ENCODE assay signal across 8 mouse cellular contexts in genomic region chr9:108992085-108992469, GRCm38 (mm10). TPM values are rescaled to one million over a fixed set of nuclear protein-coding genes. Genes with fewer than 3 reads are reported as not detected.
DNase-seq lines count a peak whose midpoint lies in the region; ATAC-seq and TF ChIP-seq lines count a peak whose summit lies in the region.

No protein-coding gene starts in this region.

- intact Hi-C loops in heart, postnatal 14 days (cut with DNase I) = loop anchor here (5.0 kb wide), 1 partner anchor 55 kb away; the partner anchor contains the start of gene Uqcrc1

- no peak for DNase-seq in heart, postnatal 14 days
- no peak for DNase-seq in G1E (ENCODE audit: low spot score)
- no peak for DNase-seq in frontal cortex, adult 2 months (ENCODE audit: extremely low spot score in 1 of 2, low spot score in 1 of 2)
- DNase-seq in cerebellum, postnatal 36 days = no peak
- no peak for DNase-seq in retina, postnatal 1 day

- H3K4me1 ChIP-seq in heart, embryonic 11.5 days (ENCODE audit: control insufficient read depth, insufficient read depth, low read length) = peaks cover 35% of the 10 kb centered on the region
- peaks cover 87% of the 10 kb centered on the region for H3K4me1 ChIP-seq in G1E (ENCODE audit: insufficient read depth, low read depth, low read length)
- H3K4me1 ChIP-seq in hindbrain, embryonic 12.5 days = peaks cover 18% of the 10 kb centered on the region

- H3K79me2 ChIP-seq in macrophage (ENCODE audit: inconsistent target) = peaks cover 52% of the 10 kb centered on the region

- peak overlapping the region; percentile 66 for H3K4me3 ChIP-seq in heart, embryonic 11.5 days (ENCODE audit: low read depth, low read length)
- H3K4me3 ChIP-seq in G1E (ENCODE audit: low read depth, low read length) (peak overlapping the region; percentile 76), macrophage (ENCODE audit: inconsistent target) (peak overlapping the region; percentile 76)
- H3K4me3 ChIP-seq in hindbrain, embryonic 12.5 days = peak overlapping the region; percentile 53

- H3K27ac ChIP-seq in heart, embryonic 11.5 days (ENCODE audit: low read depth, low read length) = no peak overlapping the region
- peak overlapping the region; percentile 64; the same call in 1 of the 2 replicates for H3K27ac ChIP-seq in hindbrain, embryonic 12.5 days
- peak overlapping the region; percentile 41 for H3K27ac ChIP-seq in macrophage

- H3K36me3 ChIP-seq in heart, embryonic 11.5 days (ENCODE audit: control insufficient read depth, insufficient read depth, low read length) = no peaks in the 10 kb centered on the region
- H3K36me3 ChIP-seq in G1E (replicated peaks) = peaks cover 8% of the 10 kb centered on the region
- H3K36me3 ChIP-seq in hindbrain, embryonic 12.5 days = no peaks in the 10 kb centered on the region
- no peaks in the 10 kb centered on the region for H3K36me3 ChIP-seq in macrophage (ENCODE audit: inconsistent target)

- no peaks in the 10 kb centered on the region for H3K9me3 ChIP-seq in heart, embryonic 11.5 days (replicated peaks; ENCODE audit: control insufficient read depth, low read length)
- H3K9me3 ChIP-seq in G1E (replicated peaks) = no peaks in the 10 kb centered on the region
- H3K9me3 ChIP-seq in hindbrain, embryonic 12.5 days (replicated peaks) = no peaks in the 10 kb centered on the region

- peak; percentile 0; the same call in 1 of the 2 replicates for ATAC-seq in heart, embryonic 11.5 days (replicated peaks; ENCODE audit: insufficient number of reproducible peaks, low FRiP score, low TSS enrichment)
- ATAC-seq in G1E (ENCODE audit: extremely low read depth, insufficient number of reproducible peaks, low FRiP score, poor library complexity, severe bottlenecking) = no peak
- peak; percentile 48; the same call in 1 of the 2 replicates for ATAC-seq in hindbrain, embryonic 12.5 days (ENCODE audit: low FRiP score)

- peak overlapping the region; percentile 74 for H3K9ac ChIP-seq in heart, embryonic 11.5 days (ENCODE audit: low read depth, low read length)
- peak overlapping the region; percentile 59 for H3K9ac ChIP-seq in hindbrain, embryonic 12.5 days

- no peak for TF ChIP-seq CTCF in G1E (IDR thresholded peaks at IDR 0.05; ENCODE audit: low read depth, low read length)

- 9% methylated on average over 18 of the region's 18 CpGs for WGBS in heart, embryonic 11.5 days (ENCODE audit: insufficient replicate concordance)
- WGBS in hindbrain, embryonic 12.5 days = 10% methylated on average over 18 of the region's 18 CpGs
- WGBS in macrophage (ENCODE audit: missing documents) = 24% methylated on average over 18 of the region's 18 CpGs

- peak overlapping the region; percentile 90 for H3K4me2 ChIP-seq in heart, embryonic 11.5 days
- H3K4me2 ChIP-seq in hindbrain, embryonic 12.5 days (replicated peaks) = peak overlapping the region; percentile 71

- H3K27me3 ChIP-seq in heart, embryonic 11.5 days (ENCODE audit: control insufficient read depth, insufficient read depth, low read length) = no peaks in the 10 kb centered on the region
- no peaks in the 10 kb centered on the region; the same call in 1 of the 2 replicates for H3K27me3 ChIP-seq in G1E (ENCODE audit: insufficient read depth, low read length)
- no peaks in the 10 kb centered on the region for H3K27me3 ChIP-seq in hindbrain, embryonic 12.5 days

RNA-seq across cellular contexts. Expression of gene Pfkfb4, which starts 0.5 kb away (rescaled TPM):
- 3.6 and 4.5 TPM in 2 replicates for polyA plus RNA-seq in heart, embryonic 11.5 days (2014; fragmentation: Nextera tagmentation; extraction: Ambion mirVana)
- 1 to 10 TPM; 1.9 to 3.2 TPM for total RNA-seq in heart, postnatal 14 days (2021)
- total RNA-seq in G1E (2014; fragmentation: Nextera tagmentation) = 7.1 and 10.0 TPM in 2 replicates
- total RNA-seq in G1E (2017) = 9.1 and 9.3 TPM in 2 replicates
- polyA plus RNA-seq in G1E (2012) = 1.7 and 4.1 TPM in 2 replicates
- 20.1 and 24.0 TPM in 2 replicates for polyA plus RNA-seq in hindbrain, embryonic 12.5 days (2016; fragmentation: Nextera tagmentation; extraction: Ambion mirVana)
- 100 to 1,000 TPM in 9 of 26 experiments, 10 to 100 TPM in 17; 14.3 to 122 (median 67.8) TPM for total RNA-seq in macrophage (2018; cell fraction: chromatin; rRNA removed)
- 10 to 100 TPM in 25 of 26 experiments, 1 to 10 TPM in 1; 8.1 to 32.4 (median 22.6) TPM for total RNA-seq in macrophage (2018; cell fraction: cytosol; rRNA removed)
- total RNA-seq in macrophage (2018; cell fraction: nucleus; rRNA removed) = 10 to 100 TPM; 10.2 to 71.3 (median 41.0) TPM
- polyA plus RNA-seq in macrophage (2018) = 23.2 to 27.5 TPM (median 24.0 TPM) in 3 replicates
- 17.9 and 18.1 TPM in 2 replicates for polyA plus RNA-seq in frontal cortex, adult 2 months (2012; rRNA removed)

RNA-seq across cellular contexts. Expression of gene Ucn2, which starts 6.3 kb away (rescaled TPM):
- not detected in 2 replicates for polyA plus RNA-seq in heart, embryonic 11.5 days (2014; fragmentation: Nextera tagmentation; extraction: Ambion mirVana)
- total RNA-seq in heart, postnatal 14 days (2021) = under 1 TPM in 1 of 2 experiments, not detected in 1; 0.20 TPM
- total RNA-seq in G1E (2014; fragmentation: Nextera tagmentation) = not detected in 2 replicates
- 0.17 and 0.38 TPM in 2 replicates for total RNA-seq in G1E (2017)
- not detected in 2 replicates for polyA plus RNA-seq in G1E (2012)
- not detected in 2 replicates for polyA plus RNA-seq in hindbrain, embryonic 12.5 days (2016; fragmentation: Nextera tagmentation; extraction: Ambion mirVana)
- total RNA-seq in macrophage (2018; cell fraction: chromatin; rRNA removed) = under 1 TPM in 1 of 26 experiments, not detected in 25; 0.55 TPM
- total RNA-seq in macrophage (2018; cell fraction: cytosol; rRNA removed) = not detected
- under 1 TPM in 1 of 26 experiments, not detected in 25; 0.52 TPM for total RNA-seq in macrophage (2018; cell fraction: nucleus; rRNA removed)
- polyA plus RNA-seq in macrophage (2018) = not detected in 3 replicates
- 0.38 and 0.92 TPM in 2 replicates for polyA plus RNA-seq in frontal cortex, adult 2 months (2012; rRNA removed)

RNA-seq across cellular contexts. Expression of gene Col7a1, which starts 38.7 kb away (rescaled TPM):
- 0.28 and 0.77 TPM in 2 replicates for polyA plus RNA-seq in heart, embryonic 11.5 days (2014; fragmentation: Nextera tagmentation; extraction: Ambion mirVana)
- total RNA-seq in heart, postnatal 14 days (2021) = 1 to 10 TPM in 1 of 2 experiments, under 1 TPM in 1; 0.33 to 1.1 TPM
- 0.10 and 0.30 TPM in 2 replicates for total RNA-seq in G1E (2014; fragmentation: Nextera tagmentation)
- 1.1 and 3.0 TPM in 2 replicates for total RNA-seq in G1E (2017)
- polyA plus RNA-seq in G1E (2012) = 0.15 and 0.28 TPM in 2 replicates
- 3.1 and 3.9 TPM in 2 replicates for polyA plus RNA-seq in hindbrain, embryonic 12.5 days (2016; fragmentation: Nextera tagmentation; extraction: Ambion mirVana)
- 10 to 100 TPM in 3 of 26 experiments, 1 to 10 TPM in 23; 2.1 to 15.7 (median 4.8) TPM for total RNA-seq in macrophage (2018; cell fraction: chromatin; rRNA removed)
- total RNA-seq in macrophage (2018; cell fraction: cytosol; rRNA removed) = under 1 TPM in 22 of 26 experiments, not detected in 4; under 0.01 to 0.51 (median 0.15) TPM
- total RNA-seq in macrophage (2018; cell fraction: nucleus; rRNA removed) = 1 to 10 TPM in 13 of 26 experiments, under 1 TPM in 13; 0.10 to 2.9 (median 1.0) TPM
- polyA plus RNA-seq in macrophage (2018) = 0.11 to 0.42 TPM (median 0.14 TPM) in 3 replicates
- 12.1 and 13.2 TPM in 2 replicates for polyA plus RNA-seq in frontal cortex, adult 2 months (2012; rRNA removed)

RNA-seq across cellular contexts. Expression of gene Shisa5, which starts 46.3 kb away (rescaled TPM):
- polyA plus RNA-seq in heart, embryonic 11.5 days (2014; fragmentation: Nextera tagmentation; extraction: Ambion mirVana) = 49.0 and 59.1 TPM in 2 replicates
- total RNA-seq in heart, postnatal 14 days (2021) = 10 to 100 TPM; 49.5 to 50.0 TPM
- total RNA-seq in G1E (2014; fragmentation: Nextera tagmentation) = 17.1 and 24.2 TPM in 2 replicates
- 50.0 and 50.6 TPM in 2 replicates for total RNA-seq in G1E (2017)
- polyA plus RNA-seq in G1E (2012) = 207 and 259 TPM in 2 replicates
- 52.3 and 56.6 TPM in 2 replicates for polyA plus RNA-seq in hindbrain, embryonic 12.5 days (2016; fragmentation: Nextera tagmentation; extraction: Ambion mirVana)
- 100 to 1,000 TPM in 11 of 26 experiments, 10 to 100 TPM in 15; 37.8 to 248 (median 84.3) TPM for total RNA-seq in macrophage (2018; cell fraction: chromatin; rRNA removed)
- total RNA-seq in macrophage (2018; cell fraction: cytosol; rRNA removed) = 100 to 1,000 TPM; 280 to 394 (median 346) TPM
- 100 to 1,000 TPM; 148 to 355 (median 263) TPM for total RNA-seq in macrophage (2018; cell fraction: nucleus; rRNA removed)
- 392 to 901 TPM (median 421 TPM) in 3 replicates for polyA plus RNA-seq in macrophage (2018)
- 101 and 107 TPM in 2 replicates for polyA plus RNA-seq in frontal cortex, adult 2 months (2012; rRNA removed)

RNA-seq across cellular contexts. Expression of gene Uqcrc1, which starts 55.6 kb away (rescaled TPM):
- 707 and 751 TPM in 2 replicates for polyA plus RNA-seq in heart, embryonic 11.5 days (2014; fragmentation: Nextera tagmentation; extraction: Ambion mirVana)
- 1,000 to 10,000 TPM; 2,254 to 2,272 TPM for total RNA-seq in heart, postnatal 14 days (2021)
- total RNA-seq in G1E (2014; fragmentation: Nextera tagmentation) (172 and 173 TPM in 2 replicates), G1E (2017) (186 and 188 TPM in 2 replicates)
- polyA plus RNA-seq in G1E (2012) (448 and 452 TPM in 2 replicates), macrophage (2018) (93.6 to 149 TPM (median 105 TPM) in 3 replicates)
- polyA plus RNA-seq in hindbrain, embryonic 12.5 days (2016; fragmentation: Nextera tagmentation; extraction: Ambion mirVana) = 346 and 367 TPM in 2 replicates
- 100 to 1,000 TPM in 9 of 26 experiments, 10 to 100 TPM in 17; 24.2 to 131 (median 88.6) TPM for total RNA-seq in macrophage (2018; cell fraction: chromatin; rRNA removed)
- total RNA-seq in macrophage (2018; cell fraction: cytosol; rRNA removed) = 100 to 1,000 TPM in 18 of 26 experiments, 10 to 100 TPM in 8; 81.9 to 123 (median 107) TPM
- total RNA-seq in macrophage (2018; cell fraction: nucleus; rRNA removed) = 10 to 100 TPM; 31.5 to 92.8 (median 71.7) TPM
- polyA plus RNA-seq in frontal cortex, adult 2 months (2012; rRNA removed) = 467 and 477 TPM in 2 replicates
